Mouse (Mus musculus) testis, postnatal 10 days (tissue): ENCODE data around the gene Rfesd.

Experiments used
- DNase-seq: peaks from one replicate; pipeline ENCODE4 v3.0.0; 2021; ENCODE audit warnings: low spot score

Gene Rfesd

DNA sequence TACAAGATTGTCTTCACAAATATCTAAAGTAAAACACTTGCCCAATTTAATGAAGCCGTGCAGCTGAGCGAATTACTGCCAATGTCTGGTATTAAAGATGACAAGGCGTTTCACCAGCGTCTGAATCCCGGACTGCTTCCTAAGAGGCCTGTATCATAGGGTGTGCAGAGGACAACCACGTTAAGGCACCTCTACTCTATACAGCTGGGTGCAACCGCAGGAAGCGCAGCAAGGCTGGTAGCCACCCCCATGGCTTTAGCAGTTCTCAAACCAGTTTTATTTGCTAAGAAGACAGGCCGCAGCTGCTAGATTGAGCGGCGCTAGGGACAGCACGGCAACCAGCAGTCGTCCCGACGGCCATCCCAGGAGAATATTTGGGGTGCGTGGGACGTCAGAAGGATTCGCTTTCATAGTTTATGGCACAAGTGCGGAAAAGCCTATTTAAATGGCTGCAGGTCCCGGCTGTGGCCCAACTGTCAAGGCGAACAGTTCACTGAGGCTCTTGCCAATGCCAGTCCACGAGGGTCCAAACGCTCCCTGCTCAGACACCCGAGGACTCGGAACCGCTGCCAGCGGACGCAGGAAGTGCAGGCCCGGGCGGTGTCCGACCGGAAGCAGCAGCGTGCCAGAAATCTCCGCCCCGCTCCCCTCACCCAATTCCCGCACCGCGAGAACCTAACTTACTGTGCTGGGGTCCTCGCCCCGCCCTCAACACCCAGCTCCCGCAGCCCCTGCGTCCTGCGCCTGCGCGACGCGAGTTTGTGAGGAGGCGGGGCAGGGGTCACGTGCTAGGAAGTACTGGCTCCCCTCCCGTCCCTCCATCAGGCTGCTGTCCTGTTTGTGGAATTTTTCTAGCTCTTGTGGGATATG is at the start of gene Rfesd:
Rfesd (minus strand) TSS at position 746 of the 870 bp plus-strand sequence.
- peak; percentile 99 for DNase-seq

DNA sequence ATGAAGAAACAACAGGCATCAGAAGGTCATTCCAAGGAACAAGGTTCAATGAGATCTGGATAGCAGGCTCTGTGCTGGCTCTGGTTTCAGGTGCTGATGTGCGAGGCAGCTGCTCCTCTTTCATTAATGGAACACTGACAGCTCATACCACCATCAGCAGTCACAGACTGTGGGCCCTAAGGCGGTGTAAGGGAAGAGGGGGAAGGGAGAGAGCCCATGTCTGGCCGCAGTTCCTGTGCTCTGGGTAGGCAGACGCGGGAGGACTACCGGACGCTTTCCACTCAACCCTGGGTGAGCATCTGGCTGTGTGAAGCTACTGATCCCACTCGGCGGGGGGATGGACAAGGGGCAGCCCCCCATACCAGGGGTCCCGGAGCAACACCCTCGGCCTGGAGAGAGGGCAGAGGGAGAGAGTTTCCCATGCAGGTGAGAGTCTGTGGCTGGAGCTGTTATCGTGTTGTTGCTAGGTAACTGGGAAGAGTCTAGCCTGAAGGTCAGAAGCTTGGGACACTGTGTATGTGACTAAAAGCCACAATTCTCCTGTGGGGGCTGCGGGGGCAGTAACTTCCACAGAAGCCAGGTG is 45.9 kb upstream of the Rfesd start:
- DNase-seq = no peak

DNA sequence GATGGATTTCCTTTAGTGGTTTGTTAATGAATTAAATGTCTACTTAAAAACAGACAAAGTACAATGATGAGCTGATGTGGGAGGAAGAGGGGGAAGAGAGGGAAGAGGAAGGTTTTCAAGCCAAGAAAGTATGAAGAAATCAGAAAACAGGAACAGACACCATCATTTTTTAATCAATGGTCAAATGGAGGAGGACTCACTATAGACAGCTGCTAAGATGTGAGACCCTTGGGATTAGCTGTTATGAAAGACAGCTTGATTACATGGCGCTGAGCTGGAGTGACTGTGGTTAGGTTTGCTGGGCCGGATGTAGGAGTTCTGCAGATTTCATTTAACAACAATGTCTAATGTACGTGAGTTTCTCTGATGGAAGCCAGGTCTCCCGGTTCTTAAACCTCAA is 45.0 kb upstream of the Rfesd start:
- no peak for DNase-seq

DNA sequence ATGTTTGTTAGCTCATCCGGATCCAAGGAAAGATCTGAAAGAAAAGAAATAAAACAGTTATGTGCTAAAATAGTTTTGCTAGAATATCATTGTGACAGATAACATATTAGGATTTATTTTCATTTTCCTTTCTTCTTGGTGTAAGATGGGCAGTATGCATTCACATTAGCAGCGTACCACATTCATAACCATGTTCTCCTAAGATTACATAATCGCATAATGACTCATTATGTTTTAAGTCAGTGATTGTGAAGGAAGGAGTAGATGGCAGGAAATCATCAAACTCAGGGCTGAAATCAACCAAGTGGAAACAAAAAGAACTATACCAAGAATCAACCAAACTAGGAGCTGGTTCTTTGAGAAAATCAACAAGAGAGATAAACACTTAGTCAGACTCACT is 44.0 kb upstream of the Rfesd start:
- no peak for DNase-seq

DNA sequence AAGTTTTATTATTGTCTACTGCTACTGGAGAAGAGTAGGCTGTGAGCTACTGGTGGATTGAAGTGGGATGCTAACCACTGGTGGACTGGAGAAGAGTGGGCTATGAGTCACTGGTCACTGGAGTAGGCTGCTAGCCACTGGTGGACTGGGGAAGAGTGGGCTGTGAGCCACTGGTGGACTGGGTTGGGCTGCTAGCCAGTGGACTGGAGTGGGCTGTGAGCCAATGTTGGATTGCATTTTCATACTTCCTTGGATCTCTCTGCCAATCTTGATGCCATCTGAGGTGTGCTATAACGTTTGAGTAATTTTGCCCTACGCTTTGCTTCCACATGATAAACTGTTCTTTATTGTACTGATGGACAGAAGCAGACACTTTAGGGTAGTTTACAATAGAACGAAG is 43.6 kb upstream of the Rfesd start:
- DNase-seq = no peak

DNA sequence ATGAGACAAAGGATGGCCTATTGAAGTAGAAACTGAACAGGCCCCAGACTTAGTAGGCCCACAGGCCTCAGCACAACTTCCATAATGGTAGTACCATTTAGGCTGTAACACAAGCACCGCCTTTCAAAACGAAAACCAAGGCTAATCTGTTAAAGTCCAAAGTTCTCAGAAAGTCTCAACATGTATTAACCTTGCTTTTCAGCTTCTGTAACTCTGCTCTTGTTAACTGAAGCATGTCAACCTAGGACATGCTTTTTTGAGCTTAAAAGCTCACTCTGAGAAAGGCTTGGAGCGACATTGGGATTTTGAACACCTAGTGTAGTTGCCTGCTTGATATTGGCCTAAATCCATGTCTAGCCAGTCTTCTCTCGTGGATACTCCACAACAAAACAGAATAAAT is 41.1 kb upstream of the Rfesd start:
- no peak for DNase-seq

DNA sequence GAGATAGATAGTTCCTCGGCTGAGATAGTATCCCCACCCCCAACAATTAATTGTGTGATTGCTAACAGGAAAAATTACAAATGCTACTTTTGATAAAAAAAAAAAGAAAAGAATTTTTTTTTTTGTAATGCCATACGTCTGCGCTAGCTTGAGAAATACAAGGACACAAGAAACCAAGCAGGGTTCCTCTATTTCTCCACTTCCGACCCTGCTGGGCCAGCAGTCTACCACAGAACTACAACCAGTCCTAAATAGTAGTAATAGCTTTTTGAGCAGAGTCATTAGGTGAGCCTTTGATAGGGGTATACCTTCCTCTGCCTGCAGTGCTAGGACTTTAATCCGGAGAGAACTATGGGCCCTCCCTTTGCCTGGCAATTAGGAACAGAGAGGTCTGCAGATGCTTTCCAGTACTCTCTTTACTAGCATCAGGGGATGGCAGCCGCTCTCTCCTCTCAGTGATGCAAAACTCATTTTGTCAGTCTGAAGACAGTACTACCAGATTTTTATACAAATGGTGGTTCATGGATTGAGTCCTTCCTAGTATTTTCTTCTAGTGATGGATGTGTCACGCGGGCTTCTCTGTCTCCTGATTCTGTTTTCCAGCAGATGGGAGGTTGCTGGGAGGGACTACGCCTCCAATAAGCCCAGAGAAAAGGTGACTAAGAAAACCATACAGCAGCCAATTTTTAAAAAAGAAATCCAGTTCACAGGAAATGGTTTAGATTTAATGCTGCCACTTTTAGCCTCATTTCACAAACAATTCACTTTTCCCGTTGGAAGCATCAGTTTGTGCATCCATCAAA is 38.9 kb upstream of the Rfesd start:
- DNase-seq = no peak

DNA sequence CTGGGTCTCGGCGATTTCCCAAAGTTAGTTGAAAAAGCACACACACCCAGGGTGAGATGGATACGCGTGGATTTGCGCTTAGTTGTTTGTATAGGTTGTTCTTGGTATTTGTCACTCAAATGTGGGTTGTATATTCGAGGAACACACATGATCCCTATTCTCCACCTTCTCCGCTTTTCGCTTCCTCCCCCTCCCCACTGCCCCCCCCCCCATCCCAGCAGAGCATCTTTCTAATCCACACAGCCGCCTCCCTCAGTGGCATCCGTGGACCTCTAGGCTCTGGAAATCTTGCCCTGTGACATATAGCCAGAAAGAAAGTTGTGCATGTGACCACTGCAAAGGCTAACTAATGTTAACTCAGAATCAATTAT is 38.4 kb upstream of the Rfesd start, which contains the start of gene Gpr150:
Gpr150 (minus strand) TSS at position 101 of the 371 bp plus-strand sequence.
- no peak for DNase-seq

DNA sequence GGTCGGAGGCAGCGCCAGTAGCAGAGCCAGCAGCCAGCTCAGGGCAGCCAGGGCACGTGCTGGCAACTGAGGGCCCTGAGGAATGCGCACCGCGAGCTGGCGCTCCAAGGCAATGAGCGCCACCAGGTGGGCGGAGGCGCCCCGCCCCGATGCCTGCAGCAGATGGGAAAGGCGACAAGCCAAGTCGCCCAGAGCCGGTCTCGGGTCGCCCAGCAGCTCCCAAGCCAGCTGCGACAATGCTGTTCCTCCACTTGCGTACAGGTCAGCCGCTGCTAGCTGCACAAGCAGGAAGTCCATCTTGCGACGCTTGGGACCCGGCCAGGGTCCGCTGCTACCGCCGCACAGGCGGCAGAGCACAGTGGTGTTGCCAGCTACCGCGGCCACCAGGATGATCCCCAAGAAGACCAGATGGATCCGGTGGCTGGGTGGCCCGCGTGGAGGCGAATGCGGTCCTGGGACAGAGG is 37.8 kb upstream of the Rfesd start:
- DNase-seq = peak; percentile 65

DNA sequence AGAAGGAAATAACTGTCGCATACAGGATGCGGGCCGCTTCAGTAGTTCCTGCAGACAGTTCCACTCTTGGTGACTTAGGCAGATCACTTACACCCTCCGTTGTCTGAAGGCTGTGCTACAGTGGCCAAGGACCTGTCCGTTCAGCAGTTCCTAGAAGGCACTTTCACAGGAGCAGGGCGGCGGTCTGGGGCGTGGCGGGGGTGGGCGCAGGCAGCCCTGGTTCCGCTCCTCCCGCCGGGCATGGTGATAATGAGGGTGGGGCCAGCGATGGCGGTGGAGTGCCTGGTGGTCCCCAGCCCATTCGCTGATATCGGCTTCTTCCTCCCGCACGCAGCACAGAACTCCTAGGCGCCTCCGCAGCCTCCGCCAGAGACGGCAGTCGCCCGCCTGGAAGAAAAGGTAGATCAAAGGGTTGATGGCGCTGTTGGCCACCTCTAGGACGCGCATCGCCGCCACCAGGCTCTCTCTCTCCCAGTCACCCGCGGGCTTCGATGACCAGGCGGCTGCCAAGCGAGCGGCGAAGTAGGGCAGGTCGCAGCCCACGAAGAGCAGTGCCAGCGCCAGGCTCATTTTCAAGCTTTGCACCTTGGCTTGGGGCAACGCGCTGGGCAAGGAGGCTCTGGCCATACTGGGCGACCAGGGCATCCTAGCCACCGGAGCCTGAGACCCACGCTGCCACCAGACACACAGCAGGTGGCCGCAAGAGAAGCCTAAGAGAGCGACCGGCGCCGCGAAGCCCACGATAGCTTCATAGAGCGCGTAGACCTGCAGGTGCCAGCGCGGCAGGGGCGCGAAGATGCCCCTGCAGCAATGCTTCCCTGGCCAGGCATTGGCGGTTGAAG is 37.1 kb upstream of the Rfesd start:
- peak; percentile 45 for DNase-seq

DNA sequence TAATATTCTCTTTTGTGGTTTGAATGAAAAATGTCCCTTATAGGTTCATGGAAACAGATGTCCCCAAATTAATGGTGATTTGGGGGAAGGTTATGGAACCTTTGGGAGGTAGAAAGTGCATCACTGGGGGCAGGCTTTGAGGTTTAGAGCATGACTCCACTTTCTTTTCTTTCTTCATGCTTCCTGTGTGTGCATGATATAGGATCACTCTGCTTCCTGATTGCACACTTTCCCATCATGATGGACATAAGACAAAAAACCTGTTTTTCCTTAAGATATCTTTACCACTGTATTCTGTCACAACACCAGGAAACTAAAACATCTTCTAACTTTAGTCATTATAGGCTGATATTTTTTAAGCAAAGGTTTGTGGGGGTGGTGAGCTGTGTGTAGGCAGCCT is 26.5 kb upstream of the Rfesd start:
- no peak for DNase-seq

DNA sequence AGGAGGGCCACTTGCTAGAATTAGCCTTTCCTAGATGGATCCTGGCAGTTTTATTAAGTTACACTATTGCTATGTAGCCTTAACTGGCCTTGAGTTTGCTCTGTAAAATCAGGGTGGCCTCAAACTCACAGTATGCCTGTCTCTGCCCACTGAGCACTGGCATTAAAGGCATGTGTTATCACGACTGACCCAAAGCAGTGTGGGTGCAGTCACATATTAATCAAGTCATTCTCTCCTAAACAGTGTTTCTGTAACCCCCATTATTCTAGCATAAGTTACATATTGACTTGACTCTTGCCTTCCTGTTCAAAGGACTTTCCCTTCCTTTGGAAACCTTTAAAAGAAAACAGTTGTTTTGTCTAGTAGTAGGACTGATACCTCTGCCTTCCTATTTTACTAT is 23.9 kb upstream of the Rfesd start:
- no peak for DNase-seq

DNA sequence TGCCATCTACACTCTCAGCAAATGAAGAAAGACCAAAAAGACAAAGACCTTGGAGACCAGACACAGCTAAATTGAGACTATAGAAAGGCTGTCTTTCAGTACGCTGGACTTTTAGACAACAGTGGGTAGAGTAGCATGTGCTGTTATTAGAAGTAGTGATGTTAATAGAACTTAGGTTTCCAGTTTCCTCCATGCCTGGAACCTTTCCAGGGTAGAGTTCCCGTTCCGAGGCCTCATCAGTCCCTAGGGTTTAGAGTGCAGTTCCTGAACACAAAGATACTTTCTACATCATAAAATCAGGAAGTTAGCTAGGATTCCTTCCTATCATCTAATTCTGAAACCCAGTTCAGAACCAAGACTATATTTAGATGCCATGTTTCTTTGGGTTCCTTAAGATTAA is 6.1 kb upstream of the Rfesd start:
- DNase-seq = no peak

DNA sequence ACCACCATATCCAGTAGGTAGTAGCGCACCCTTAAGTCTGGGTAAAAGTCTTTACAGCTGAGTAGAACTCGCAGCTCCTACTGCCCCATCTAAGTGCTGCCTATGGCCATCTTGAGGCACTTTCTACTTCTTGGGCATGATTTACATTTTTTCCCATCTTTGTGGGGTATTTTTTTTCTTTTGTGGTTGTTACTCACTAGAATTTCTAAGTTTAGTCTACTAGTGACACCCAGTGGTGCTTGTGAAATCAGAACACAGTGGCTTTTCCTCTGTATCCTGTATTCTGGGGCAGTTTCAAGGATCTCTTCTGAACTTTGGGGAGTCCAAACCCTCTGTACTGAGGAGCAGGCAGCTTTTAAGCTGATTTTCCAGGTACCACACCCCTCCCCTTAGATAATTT is 3.3 kb upstream of the Rfesd start:
- DNase-seq = no peak

DNA sequence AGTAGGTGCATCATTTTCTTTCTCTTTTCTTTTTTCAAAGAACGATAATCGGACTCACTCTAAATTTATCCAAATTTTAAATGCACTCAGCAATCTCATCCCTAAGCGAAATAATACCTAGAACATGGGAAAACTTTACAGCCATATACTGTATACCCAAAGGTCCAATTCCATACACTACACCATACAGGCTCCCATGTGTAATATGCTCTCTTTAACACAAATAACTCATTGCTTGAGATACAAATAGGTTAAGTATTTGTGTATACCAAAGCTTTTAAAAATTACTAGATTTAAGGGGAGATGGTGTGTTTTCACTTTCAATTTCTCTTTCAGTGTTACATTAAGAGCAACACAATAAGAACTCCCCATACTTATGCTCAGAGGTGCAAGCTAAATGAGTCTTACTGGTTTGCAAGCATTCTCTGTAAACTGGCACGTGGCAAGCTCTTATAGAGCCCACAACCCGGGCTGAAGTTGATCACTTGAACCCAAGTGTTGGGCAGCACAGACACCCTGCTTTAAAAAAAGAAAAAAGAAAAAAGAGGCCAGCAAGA is 403 bp upstream of the Rfesd start:
- no peak for DNase-seq

DNA sequence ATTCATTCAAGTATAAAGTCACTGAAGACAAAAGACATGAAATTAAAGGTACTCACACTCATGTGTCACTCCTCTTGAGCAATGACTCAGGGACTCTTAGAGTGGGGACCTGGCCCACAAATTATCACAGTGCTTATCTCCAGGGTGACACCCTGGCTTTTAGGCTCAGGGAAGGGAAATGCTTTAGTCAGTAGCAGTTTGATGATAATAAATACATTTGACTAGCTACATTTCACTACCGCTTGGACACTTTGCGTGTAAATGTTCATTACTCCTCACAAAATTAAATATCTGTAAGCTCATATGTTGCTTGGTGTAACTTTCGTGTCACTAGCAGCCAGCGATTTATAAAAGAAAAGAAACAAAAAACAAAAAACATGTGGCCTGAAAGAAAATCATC is 1.1 kb downstream of the Rfesd start:
- no peak for DNase-seq

DNA sequence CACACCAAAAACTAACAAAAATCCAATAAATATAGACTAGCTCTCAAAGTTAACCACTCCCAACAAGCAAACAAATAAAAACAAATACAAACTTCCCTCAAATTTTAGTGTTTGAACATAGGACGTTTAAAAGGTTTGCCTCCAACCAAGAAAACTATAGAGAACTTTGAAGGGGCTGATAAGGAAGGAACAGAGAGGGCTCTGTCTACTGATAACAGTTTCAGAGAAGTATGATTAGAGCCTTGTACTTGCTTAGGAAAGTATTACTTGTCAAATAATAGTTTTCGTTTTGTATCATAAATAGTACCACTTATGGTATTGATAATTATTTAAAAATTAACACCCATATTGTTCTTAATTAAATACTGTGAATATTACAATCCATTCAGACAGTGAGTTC is 4.0 kb downstream of the Rfesd start:
- DNase-seq = no peak

DNA sequence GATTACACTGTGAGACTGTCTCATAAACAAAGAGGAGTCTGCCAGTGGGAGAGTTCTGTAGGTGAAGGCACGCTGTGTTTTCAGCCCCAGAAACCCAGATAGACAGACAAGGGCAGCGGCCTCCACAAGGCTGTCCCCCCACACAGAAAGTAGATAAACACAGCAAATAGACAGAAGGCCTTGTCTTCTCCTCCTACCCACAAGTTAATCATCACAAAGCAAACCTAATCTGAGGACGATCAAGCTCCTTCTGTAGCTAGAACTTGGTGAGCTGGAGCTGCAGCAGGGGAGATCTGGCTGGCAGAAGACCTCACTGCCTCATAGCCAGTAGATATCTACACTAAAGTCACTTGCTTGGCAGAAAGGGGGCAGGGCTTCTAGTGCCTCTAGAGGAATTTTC is 15.2 kb downstream of the Rfesd start:
- DNase-seq = no peak

DNA sequence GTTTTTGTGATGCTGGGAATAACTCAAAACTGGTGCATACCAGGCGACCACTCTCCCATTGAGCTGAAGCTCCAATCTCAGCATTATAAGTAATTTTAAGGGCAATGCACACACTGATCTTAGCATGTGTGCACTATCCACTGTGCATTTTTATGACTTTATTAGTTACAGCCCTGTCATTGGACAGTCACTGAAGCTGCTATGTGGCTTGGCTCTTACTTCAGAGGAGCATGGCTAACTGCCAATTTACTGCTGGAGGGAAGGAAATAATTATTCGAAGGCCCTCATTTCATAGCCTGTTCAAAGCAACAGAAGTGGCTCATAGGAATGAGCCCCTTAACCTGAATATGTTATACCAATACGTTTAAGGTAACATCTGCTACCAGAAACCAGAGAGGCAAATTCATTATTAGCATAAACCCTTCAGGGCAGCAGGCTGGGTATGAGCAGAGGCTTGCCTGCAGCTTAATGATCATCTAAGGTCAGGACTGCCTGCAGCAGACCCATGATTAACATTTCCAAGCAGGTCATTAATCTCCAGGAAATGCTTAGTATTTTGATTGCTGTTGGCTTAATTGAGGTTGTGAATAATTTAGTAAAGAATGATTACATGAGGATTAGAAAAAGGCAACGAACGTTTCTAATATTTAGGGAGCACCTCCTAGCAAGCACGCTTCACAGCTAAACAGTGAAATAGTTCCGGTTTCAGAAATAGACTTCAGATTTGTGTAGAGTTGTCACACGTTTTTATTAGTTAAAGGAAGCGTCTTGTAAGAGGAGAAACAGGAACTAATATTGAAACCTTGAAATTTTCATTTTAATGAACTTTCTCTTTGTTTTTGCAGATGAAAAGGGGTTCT is 26.1 kb downstream of the Rfesd start:
- no peak for DNase-seq

DNA sequence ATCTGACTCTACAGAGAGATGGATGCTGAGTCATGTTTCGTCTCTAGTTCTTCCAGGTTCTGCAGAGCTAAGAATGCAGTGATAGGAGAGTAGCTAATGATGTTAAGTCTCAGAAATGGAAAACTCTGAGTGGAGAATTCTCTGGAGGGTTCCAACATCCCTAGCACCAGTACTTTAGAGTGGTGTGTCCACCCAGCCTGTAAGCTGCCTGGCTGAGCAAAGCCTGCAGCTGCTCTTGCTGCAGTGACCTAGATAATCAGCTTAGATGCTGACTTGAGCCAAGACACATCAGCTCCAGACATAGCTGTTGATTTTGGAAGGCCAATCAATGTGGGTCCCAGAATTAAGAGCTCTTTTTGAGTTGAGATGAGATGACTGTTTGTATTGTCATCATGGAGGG is 30.4 kb downstream of the Rfesd start:
- DNase-seq = no peak

DNA sequence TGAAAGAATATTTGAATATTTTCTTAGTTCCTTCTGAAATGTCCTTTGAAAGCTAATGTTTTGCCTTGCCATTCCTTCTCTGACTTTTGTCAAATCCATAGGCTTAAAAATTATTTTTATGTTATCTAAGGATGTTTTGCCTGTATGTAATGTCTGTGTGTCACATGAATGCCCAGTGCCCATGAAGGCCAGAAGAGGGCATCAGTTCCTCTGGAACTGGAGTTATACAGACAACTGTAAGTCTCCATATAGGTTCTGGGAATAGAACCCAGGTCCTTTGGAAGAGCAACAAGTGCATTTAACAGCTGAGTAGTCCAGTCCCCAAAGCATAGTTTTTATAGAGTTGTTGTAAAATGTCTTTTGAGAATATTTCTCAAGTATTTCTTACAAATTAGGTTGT is 36.6 kb downstream of the Rfesd start:
- DNase-seq = no peak
